Mouse (Mus musculus) lung, adult 2 months (tissue): ENCODE data around the gene Otog.

Experiments
- CTCF ChIP-seq: fragments of 200-500 bp; IDR thresholded peaks from 2 replicates; pipeline ENCODE4 v1.5.1; 2011; ENCODE audit warnings: mild to moderate bottlenecking, low read length, control low read depth; ENCODE audit not compliant: insufficient read depth
- POLR2A ChIP-seq: fragments of 200-500 bp; IDR thresholded peaks from 2 replicates; pipeline ENCODE4 v1.6.1; 2011; ENCODE audit warnings: low read depth, mild to moderate bottlenecking, control low read depth, low read length, borderline replicate concordance; ENCODE audit errors: extremely low read depth

DNA sequence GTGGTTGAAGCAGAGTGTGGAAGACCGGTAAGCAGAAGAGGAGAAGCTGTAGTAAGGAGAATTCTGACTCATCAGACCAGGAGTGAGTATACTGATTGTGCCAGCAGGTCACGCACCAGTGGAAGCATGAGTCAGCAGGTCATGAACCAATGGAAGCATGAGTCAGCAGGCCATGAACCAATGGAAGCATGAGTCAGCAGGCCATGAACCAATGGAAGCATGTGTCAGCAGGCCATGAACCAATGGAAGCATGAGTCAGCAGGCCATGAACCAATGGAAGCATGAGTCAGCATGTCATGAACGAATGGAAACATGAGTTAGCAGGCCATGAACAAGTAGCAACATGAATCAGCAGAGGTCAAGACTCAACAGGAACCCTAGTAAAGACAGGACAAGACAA lies 80.5 kb downstream of the Otog start:
- TF ChIP-seq CTCF (no peak), POLR2A (no peak)
